Mouse (Mus musculus) embryonic facial prominence, embryonic 14.5 days (tissue): ENCODE results near the gene Rgs9bp. TPM values are rescaled to one million over a fixed set of nuclear protein-coding genes. Genes with fewer than 3 reads are reported as not detected.
"Not testable (repeated sequence)": the region's sequence is repeated elsewhere in the genome, so short reads cannot be mapped to it uniquely, and the experiment has no call there.

Experiments
- ATAC-seq: fragments of 200-750 bp; cut with Nextera tagmentation; 2 replicates; pipeline ENCODE4 v1.8.0; 2017; ENCODE audit warnings: low read depth, moderate number of reproducible peaks, moderate TSS enrichment
- DNase-seq: peaks from one replicate; pipeline ENCODE4 v3.0.0-alpha.2; 2015; ENCODE audit warnings: low spot score
- H3K27ac ChIP-seq: fragments of 300-500 bp; sonication (generic); replicated peaks from 2 replicates; pipeline ENCODE4 v1.5.1; 2014; ENCODE audit warnings: low read depth, mild to moderate bottlenecking, low read length, moderate library complexity
- H3K27me3 ChIP-seq: fragments of 300-500 bp; sonication (generic); replicated peaks from 2 replicates; pipeline ENCODE4 v1.6.1; 2014; ENCODE audit warnings: low read length; ENCODE audit not compliant: control insufficient read depth, insufficient read depth
- H3K36me3 ChIP-seq: fragments of 300-500 bp; sonication (generic); 2 replicates; pipeline ENCODE4 v1.6.1; 2014; ENCODE audit warnings: low read length, mixed read lengths; ENCODE audit not compliant: control insufficient read depth, insufficient read depth
- H3K4me1 ChIP-seq: fragments of 300-500 bp; sonication (generic); 2 replicates; pipeline ENCODE4 v1.6.1; 2014; ENCODE audit warnings: antibody characterized with exemption, low read length; ENCODE audit not compliant: control insufficient read depth, insufficient read depth
- H3K4me2 ChIP-seq: fragments of 300-500 bp; sonication (generic); 2 replicates; pipeline ENCODE4 v1.6.1; 2014; ENCODE audit warnings: low read depth, mild to moderate bottlenecking, low read length, moderate library complexity, mixed read lengths
- H3K4me3 ChIP-seq: fragments of 300-500 bp; sonication (generic); 2 replicates; pipeline ENCODE4 v1.5.1; 2014; ENCODE audit warnings: low read depth, mild to moderate bottlenecking, low read length
- H3K9ac ChIP-seq: fragments of 300-500 bp; sonication (generic); 2 replicates; pipeline ENCODE4 v1.6.1; 2014; ENCODE audit warnings: low read depth, mild to moderate bottlenecking, low read length, moderate library complexity, mixed read lengths
- H3K9me3 ChIP-seq: fragments of 300-500 bp; sonication (generic); 2 replicates; pipeline ENCODE4 v1.6.1; 2016; ENCODE audit warnings: low read length; ENCODE audit not compliant: control insufficient read depth
- WGBS: fragments of 180-500 bp; shearing (Covaris S2); extraction: QIAGEN DNeasy Blood & Tissue Kit; methylation state at CpG from one replicate; pipeline ENCODE4 v1.1.7; 2014; 5-methylcytosine and 5-hydroxymethylcytosine counted together
- polyA plus RNA-seq: library from polyadenylated mRNA; unstranded; fragments of >200 nt; fragmentation: Nextera tagmentation; extraction: Ambion mirVana; gene quantifications from 2 replicates; pipeline ENCODE4 v1.2.1, GENCODE M21; 2014

Rgs9bp gene
- polyA plus RNA-seq, 1 experiment from 2014 or later: 0.22 TPM

GRCm38 (mm10) chr7:35555224-35556204, 29.9 kb downstream of the Rgs9bp start:
- Histone ChIP-seq H3K27me3 (no peaks in the 10 kb centered on the region), H3K36me3 (peaks cover 8% of the 10 kb centered on the region), H3K9ac (peak overlapping the region; percentile 98), H3K4me1 (peaks cover 5% of the 10 kb centered on the region; the same call in 1 of the 2 replicates), H3K27ac (peak overlapping the region; percentile 97), H3K9me3 (no peaks in the 10 kb centered on the region), H3K4me3 (peak overlapping the region; percentile 86), H3K4me2 (peak overlapping the region; percentile 98)
- WGBS: 1% methylated on average over 49 of the region's 93 CpGs
- DNase-seq: peak; percentile 94
- peak; percentile 93 for ATAC-seq

- Histone ChIP-seq H3K27me3 (no peaks in the 10 kb centered on the region), H3K9ac (peak overlapping the region; percentile 98), H3K4me1 (peaks cover 5% of the 10 kb centered on the region; the same call in 1 of the 2 replicates), H3K36me3 (peaks cover 17% of the 10 kb centered on the region), H3K4me2 (peak overlapping the region; percentile 98), H3K9me3 (no peaks in the 10 kb centered on the region), H3K27ac (peak overlapping the region; percentile 97), H3K4me3 (peak overlapping the region; percentile 86)
- ATAC-seq (peak; percentile 48), DNase-seq (peak; percentile 29)
- WGBS: 3% methylated on average over 28 of the region's 28 CpGs
These were observed 30.7 kb downstream of the Rgs9bp start for GRCm38 (mm10) chr7:35554605-35555175.

- Histone ChIP-seq H3K4me3 (peak overlapping the region; percentile 86), H3K27ac (no peak overlapping the region), H3K36me3 (peaks cover 24% of the 10 kb centered on the region), H3K9ac (peak overlapping the region; percentile 98; the same call in 1 of the 2 replicates), H3K27me3 (no peaks in the 10 kb centered on the region), H3K4me1 (peaks cover 5% of the 10 kb centered on the region; the same call in 1 of the 2 replicates), H3K9me3 (no peaks in the 10 kb centered on the region), H3K4me2 (peak overlapping the region; percentile 98)
- WGBS: 54% methylated on average over 10 of the region's 10 CpGs
- DNase-seq: peak; percentile 33
- ATAC-seq: no peak
These were observed 31.4 kb downstream of the Rgs9bp start for GRCm38 (mm10) chr7:35553751-35554604.

- Histone ChIP-seq H3K36me3 (peaks cover 40% of the 10 kb centered on the region), H3K9ac (no peak overlapping the region), H3K27ac (no peak overlapping the region), H3K4me3 (no peak overlapping the region), H3K27me3 (no peaks in the 10 kb centered on the region), H3K4me1 (no peaks in the 10 kb centered on the region), H3K4me2 (no peak overlapping the region), H3K9me3 (no peaks in the 10 kb centered on the region)
- peak; percentile 74 for DNase-seq
- peak; percentile 60; the same call in 1 of the 2 replicates for ATAC-seq
- 29% methylated on average over 4 of the region's 4 CpGs for WGBS
These were observed 39.5 kb downstream of the Rgs9bp start for GRCm38 (mm10) chr7:35545881-35546280.

- no peak for DNase-seq
- Histone ChIP-seq H3K4me2 (no peak within 1 kb of the TSS), H3K27me3 (no peaks in the 10 kb centered on the region), H3K9me3 (no peaks in the 10 kb centered on the region), H3K4me3 (no peak within 1 kb of the TSS), H3K36me3 (no peaks in the 10 kb centered on the region), H3K4me1 (no peaks in the 10 kb centered on the region), H3K9ac (no peak within 1 kb of the TSS), H3K27ac (no peak within 1 kb of the TSS)
- 90% methylated on average over 17 of the region's 17 CpGs for WGBS
- ATAC-seq: no peak
These were observed 47.8 kb downstream of the Rgs9bp start, which contains the start of gene Tdrd12 for GRCm38 (mm10) chr7:35537562-35537961. Gene Tdrd12, minus strand, starts transcription at chr7:35537745.

- Histone ChIP-seq H3K9ac (no peak overlapping the region), H3K9me3 (no peaks in the 10 kb centered on the region), H3K27ac (no peak overlapping the region), H3K27me3 (no peaks in the 10 kb centered on the region), H3K36me3 (no peaks in the 10 kb centered on the region), H3K4me2 (no peak overlapping the region), H3K4me3 (no peak overlapping the region), H3K4me1 (no peaks in the 10 kb centered on the region)
- no peak for DNase-seq
- no peak for ATAC-seq
- 72% methylated on average over 12 of the region's 12 CpGs for WGBS
These were observed 49.5 kb downstream of the Rgs9bp start for GRCm38 (mm10) chr7:35535750-35536512.

GRCm38 (mm10) chr7:35530544-35530943, 54.8 kb downstream of the Rgs9bp start:
- not testable (repeated sequence) for DNase-seq, H3K4me2 ChIP-seq, H3K9me3 ChIP-seq, H3K27me3 ChIP-seq, H3K36me3 ChIP-seq, H3K4me1 ChIP-seq, H3K27ac ChIP-seq, H3K4me3 ChIP-seq, H3K9ac ChIP-seq, ATAC-seq
- 30% methylated on average over 1 of the region's 1 CpGs for WGBS
